Mouse (Mus musculus): Measurements from ENCODE around the gene Trpm1. TPM values are rescaled to one million over a fixed set of nuclear protein-coding genes. Genes with fewer than 3 reads are reported as not detected.

The Trpm1 gene
- polyA plus RNA-seq, 1 experiment from 2014 or later, result 0.47 TPM

DNA sequence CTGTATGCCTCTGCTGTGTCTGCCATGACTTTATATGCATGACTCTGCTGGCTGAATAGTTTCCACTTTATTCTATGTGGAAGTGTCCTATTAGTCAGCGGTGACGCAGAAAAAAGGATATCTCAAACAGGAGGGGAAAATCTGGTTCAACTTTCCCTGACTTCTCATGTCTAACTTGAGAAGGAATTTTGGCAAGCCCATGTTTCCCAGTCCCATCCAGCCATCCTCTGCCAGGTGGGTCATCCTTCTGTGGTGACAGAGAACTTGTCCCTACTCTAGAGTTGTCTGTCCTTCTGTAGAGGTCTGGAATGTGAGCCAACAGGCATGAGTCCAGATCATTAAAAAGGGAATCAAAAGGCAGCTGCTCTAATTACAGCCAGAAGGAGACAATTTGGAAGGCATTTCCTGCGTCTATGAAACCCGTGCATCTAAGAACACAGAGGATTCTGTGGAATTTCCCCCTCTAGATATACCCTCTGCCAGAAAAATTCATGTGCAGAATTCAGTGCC lies 86.2 kb downstream of the Trpm1 start:
- no peak for ATAC-seq
- Histone ChIP-seq H3K27me3 (no peaks in the 10 kb centered on the region), H3K4me1 (replicated peaks) (no peaks in the 10 kb centered on the region), H3K4me3 (replicated peaks) (no peak overlapping the region), H3K9me3 (no peaks in the 10 kb centered on the region), H3K9ac (replicated peaks) (no peak overlapping the region), H3K36me3 (no peaks in the 10 kb centered on the region), H3K4me2 (replicated peaks) (no peak overlapping the region), H3K27ac (no peak overlapping the region)
- WGBS, result 87% methylated on average over 4 of the region's 4 CpGs

DNA sequence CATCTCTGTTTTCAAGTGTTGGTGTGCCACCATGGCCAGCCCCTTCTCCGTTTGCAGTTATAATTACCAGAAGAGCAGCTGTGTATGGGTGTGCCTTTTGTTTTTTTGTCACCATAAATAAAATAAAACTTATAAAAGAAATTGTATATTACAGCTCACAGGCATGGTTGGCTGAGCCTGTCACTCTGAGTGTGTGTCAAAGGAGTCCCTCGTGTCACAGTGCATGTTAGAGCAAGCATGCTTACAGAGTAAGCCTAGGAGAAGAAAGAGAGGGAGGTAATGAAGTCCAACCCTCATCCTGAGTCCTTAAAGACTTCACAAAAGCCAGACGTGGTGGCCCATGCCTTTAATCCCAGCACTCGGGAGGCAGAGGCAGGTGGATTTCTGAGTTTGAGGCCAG lies 88.8 kb downstream of the Trpm1 start:
- no peak for ATAC-seq
- H3K27me3 ChIP-seq, result no peaks in the 10 kb centered on the region
- H3K4me2 ChIP-seq (replicated peaks), result no peak overlapping the region
- H3K36me3 ChIP-seq, result no peaks in the 10 kb centered on the region
- H3K27ac ChIP-seq, result no peak overlapping the region
- H3K4me1 ChIP-seq (replicated peaks), result 0 out of 2 replicates have a peak, but pooled peaks cover 2% of the 10 kb centered on the region
- H3K9ac ChIP-seq (replicated peaks), result no peak overlapping the region
- WGBS, result 59% methylated on average over 4 of the region's 4 CpGs
- H3K9me3 ChIP-seq, result no peaks in the 10 kb centered on the region
- H3K4me3 ChIP-seq (replicated peaks), result no peak overlapping the region

DNA sequence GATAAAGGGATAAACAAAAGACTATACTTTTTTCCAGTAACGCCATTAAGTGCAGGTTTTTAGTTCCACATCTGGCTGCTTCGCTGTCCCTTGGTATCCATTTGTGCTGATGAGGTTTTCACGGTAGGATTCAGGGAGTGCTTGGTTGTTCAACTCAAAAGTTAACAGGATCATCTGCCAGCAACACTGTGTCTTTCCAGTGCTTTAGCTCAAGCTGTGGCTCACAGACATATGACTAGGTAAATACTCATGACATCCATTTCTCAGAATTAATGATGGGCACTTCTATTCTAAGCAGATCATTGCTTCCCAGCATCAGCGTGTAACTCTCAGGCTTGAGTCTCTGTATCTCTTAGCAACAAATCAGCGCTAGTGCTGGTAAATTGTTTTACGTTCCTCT lies 90.7 kb downstream of the Trpm1 start:
- Histone ChIP-seq H3K9me3 (no peaks in the 10 kb centered on the region), H3K27me3 (no peaks in the 10 kb centered on the region), H3K4me2 (replicated peaks) (no peak overlapping the region), H3K9ac (replicated peaks) (no peak overlapping the region), H3K36me3 (no peaks in the 10 kb centered on the region), H3K27ac (no peak overlapping the region), H3K4me1 (replicated peaks) (0 out of 2 replicates have a peak, but pooled peaks cover 2% of the 10 kb centered on the region), H3K4me3 (replicated peaks) (no peak overlapping the region)
- WGBS, result 90% methylated on average over 6 of the region's 6 CpGs
- ATAC-seq, result no peak

DNA sequence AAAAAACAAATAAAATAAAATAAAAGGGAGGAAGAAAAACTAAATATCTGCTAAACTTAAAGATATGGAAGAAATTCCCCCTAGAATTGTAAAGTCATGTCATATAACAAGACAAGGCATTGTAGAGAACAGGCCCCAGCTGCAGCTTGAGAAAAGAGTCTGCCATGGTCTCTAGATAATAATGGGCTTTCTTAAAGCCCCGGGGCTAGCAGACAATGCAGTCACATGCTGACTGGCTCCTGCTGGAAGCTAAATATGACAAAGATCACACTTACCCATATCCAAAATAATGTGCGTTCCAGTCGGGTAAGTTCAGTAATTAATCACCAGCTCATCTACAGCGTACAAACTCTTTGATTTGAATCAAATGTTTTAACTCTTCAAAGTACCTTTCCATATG lies 93.1 kb downstream of the Trpm1 start:
- no peak overlapping the region for H3K4me3 ChIP-seq (replicated peaks)
- H3K4me1 ChIP-seq (replicated peaks), result 0 out of 2 replicates have a peak, but pooled peaks cover 2% of the 10 kb centered on the region
- H3K9me3 ChIP-seq, result no peaks in the 10 kb centered on the region
- H3K27me3 ChIP-seq, result no peaks in the 10 kb centered on the region
- no peaks in the 10 kb centered on the region for H3K36me3 ChIP-seq
- H3K27ac ChIP-seq, result no peak overlapping the region
- no peak overlapping the region for H3K4me2 ChIP-seq (replicated peaks)
- WGBS, result 35% methylated on average over 4 of the region's 4 CpGs
- ATAC-seq, result no peak
- H3K9ac ChIP-seq (replicated peaks), result no peak overlapping the region

DNA sequence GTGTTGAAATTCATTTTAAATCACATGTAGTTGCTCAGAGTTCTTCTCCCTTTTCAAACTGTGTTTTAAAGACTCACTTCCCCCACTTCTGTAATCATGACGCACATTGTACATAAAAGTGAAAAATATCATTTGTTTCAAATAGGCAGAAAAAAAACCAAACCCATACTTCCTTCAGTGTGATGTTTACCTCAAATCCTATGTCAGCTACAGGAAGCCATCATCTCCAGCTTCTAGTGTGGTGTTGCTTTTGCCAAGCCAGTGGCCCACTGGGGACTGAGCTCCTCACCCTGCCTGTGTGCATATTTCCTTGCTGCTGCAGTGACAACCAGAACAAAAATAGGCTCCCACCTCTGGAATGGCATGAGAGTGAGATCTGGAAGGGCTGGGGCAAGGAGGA lies 94.7 kb downstream of the Trpm1 start:
- Histone ChIP-seq H3K9me3 (no peaks in the 10 kb centered on the region), H3K27me3 (no peaks in the 10 kb centered on the region), H3K36me3 (no peaks in the 10 kb centered on the region), H3K4me3 (replicated peaks) (no peak overlapping the region), H3K4me1 (replicated peaks) (0 out of 2 replicates have a peak, but pooled peaks cover 2% of the 10 kb centered on the region), H3K9ac (replicated peaks) (no peak overlapping the region), H3K4me2 (replicated peaks) (no peak overlapping the region), H3K27ac (no peak overlapping the region)
- no peak for ATAC-seq
- WGBS, result 97% methylated on average over 1 of the region's 1 CpGs

DNA sequence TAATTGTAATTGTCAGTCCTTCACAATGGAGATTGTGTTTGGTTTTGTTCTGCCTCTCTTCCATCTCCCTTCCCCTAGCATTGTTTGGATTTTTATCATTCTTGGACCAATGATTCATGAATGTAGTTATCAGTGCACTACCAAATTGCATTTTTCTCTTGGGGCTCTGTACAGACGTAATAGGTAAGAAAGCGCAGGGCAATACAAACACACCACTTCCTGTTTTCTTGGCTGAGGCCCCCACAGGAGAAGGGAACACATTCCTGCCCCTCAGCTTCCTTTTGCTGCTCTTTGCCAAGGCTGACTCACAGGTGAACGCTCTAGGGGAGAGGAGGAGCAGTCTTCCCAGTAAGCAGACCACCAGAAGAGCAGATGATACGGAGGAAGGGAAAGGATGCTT lies 96.1 kb downstream of the Trpm1 start:
- Histone ChIP-seq H3K27me3 (no peaks in the 10 kb centered on the region), H3K27ac (no peak overlapping the region), H3K4me3 (replicated peaks) (no peak overlapping the region), H3K4me2 (replicated peaks) (no peak overlapping the region), H3K36me3 (no peaks in the 10 kb centered on the region), H3K9me3 (no peaks in the 10 kb centered on the region), H3K9ac (replicated peaks) (no peak overlapping the region), H3K4me1 (replicated peaks) (0 out of 2 replicates have a peak, but pooled peaks cover 2% of the 10 kb centered on the region)
- 83% methylated on average over 4 of the region's 4 CpGs for WGBS
- no peak for ATAC-seq

DNA sequence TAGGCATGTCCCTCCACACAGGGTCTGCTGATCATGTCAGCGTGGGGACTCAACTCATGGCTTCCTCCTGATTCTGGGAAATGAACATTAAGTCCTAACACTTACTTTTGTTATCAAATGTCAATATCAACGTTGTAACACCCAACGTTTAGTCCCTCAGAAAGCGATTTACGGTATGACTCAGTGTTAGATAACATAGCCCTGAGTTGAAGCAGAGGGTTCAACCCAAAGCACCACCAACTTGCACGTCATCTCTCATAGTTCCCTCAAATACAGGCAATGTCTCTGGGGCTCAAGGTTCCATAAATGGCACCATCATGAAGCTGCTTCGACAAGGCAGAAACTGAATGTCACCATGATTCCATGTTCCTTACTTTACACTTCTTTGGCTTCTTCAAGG lies 96.8 kb downstream of the Trpm1 start:
- Histone ChIP-seq H3K9ac (replicated peaks) (no peak overlapping the region), H3K27me3 (no peaks in the 10 kb centered on the region), H3K4me3 (replicated peaks) (no peak overlapping the region), H3K9me3 (no peaks in the 10 kb centered on the region), H3K27ac (no peak overlapping the region), H3K4me2 (replicated peaks) (no peak overlapping the region), H3K4me1 (replicated peaks) (0 out of 2 replicates have a peak, but pooled peaks cover 2% of the 10 kb centered on the region), H3K36me3 (no peaks in the 10 kb centered on the region)
- WGBS, result 93% methylated on average over 7 of the region's 7 CpGs
- no peak for ATAC-seq

DNA sequence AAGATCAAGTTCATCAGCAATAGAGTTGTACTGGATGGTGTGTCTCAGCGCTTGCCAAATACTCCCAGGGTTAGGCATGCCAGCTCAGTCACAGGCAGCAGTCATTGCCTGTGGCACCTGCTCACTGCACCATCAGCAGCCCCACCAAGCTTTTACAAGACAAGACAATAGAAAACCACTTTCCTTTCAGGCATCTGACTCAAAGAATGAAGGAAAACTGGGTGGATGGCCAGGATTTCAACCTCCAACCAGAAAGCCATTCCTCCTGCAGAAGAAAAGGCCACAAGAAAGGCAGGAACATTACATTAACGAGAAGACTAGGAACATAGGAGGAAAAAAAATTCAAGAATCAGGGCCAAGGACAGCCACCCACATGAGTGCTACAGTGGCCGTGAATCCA lies 100.1 kb downstream of the Trpm1 start:
- no peaks in the 10 kb centered on the region for H3K36me3 ChIP-seq
- ATAC-seq, result no peak
- no peak overlapping the region for H3K9ac ChIP-seq (replicated peaks)
- no peak overlapping the region for H3K4me3 ChIP-seq (replicated peaks)
- no peaks in the 10 kb centered on the region for H3K27me3 ChIP-seq
- H3K27ac ChIP-seq, result no peak overlapping the region
- no peaks in the 10 kb centered on the region for H3K4me1 ChIP-seq (replicated peaks)
- no peak overlapping the region for H3K4me2 ChIP-seq (replicated peaks)
- H3K9me3 ChIP-seq, result no peaks in the 10 kb centered on the region
- 93% methylated on average over 3 of the region's 3 CpGs for WGBS

DNA sequence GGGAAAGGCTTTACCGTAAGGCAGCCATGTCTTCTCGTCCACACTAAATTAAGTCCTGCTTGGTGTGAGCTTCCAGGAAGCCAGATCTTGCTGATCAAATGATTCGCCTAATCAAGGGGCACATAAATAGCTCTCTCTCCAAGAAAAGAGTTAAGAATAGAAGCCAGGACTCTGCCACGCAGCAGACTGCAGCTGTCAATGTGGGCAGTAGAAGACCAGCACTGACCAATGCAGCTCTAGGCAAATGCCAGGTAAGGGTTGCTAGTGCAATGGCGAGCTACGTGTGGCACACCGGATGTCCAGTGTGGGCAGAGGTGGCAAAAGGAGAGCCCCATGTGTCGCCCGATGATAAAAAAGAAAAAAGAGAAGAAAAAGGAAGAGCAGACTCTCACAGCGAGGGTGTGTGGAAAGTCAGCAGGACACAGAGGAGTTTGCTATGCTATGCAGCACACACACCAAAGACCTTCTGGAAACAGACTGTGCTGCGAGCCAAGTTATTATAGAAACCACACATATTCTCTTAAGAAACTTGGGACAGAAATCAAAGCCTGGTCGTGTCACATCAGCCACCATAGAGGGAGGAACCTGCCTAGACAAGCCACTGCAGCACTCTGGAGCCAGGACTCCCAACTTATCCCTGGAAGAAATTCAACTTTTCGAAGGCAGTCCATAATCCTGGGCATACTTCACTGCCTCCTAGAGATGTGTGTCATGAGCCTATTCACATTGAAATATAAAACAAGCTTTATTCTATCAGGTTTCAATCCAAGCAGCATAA lies 112.1 kb downstream of the Trpm1 start:
- WGBS, result 89% methylated on average over 13 of the region's 13 CpGs
- Histone ChIP-seq H3K9me3 (peaks cover 18% of the 10 kb centered on the region; the same call in 1 of the 2 replicates), H3K4me3 (replicated peaks) (no peak overlapping the region), H3K27me3 (peaks cover 5% of the 10 kb centered on the region), H3K27ac (no peak overlapping the region), H3K4me1 (replicated peaks) (no peaks in the 10 kb centered on the region), H3K9ac (replicated peaks) (no peak overlapping the region), H3K36me3 (no peaks in the 10 kb centered on the region), H3K4me2 (replicated peaks) (no peak overlapping the region)
- no peak for ATAC-seq

DNA sequence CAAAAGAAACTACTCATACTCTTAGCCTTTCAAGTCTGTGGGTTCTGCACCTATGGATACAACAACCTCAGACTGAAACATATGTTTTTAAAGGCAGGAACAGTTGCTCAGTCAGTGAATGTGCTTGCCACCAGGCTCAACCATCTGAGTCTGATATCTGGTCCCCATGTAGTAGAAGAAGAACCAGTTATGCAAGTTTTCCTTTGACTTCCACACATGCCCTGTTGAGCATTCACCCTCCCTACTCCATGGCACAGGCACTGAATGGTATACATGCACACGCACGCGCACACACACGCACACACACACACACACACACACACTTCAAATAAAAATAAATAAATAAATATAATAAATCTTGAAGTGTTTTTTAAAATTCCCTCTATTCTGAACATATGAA lies 113.0 kb downstream of the Trpm1 start:
- no peak for ATAC-seq
- Histone ChIP-seq H3K36me3 (no peaks in the 10 kb centered on the region), H3K27ac (no peak overlapping the region), H3K4me3 (replicated peaks) (no peak overlapping the region), H3K4me1 (replicated peaks) (0 out of 2 replicates have a peak, but pooled peaks cover 4% of the 10 kb centered on the region), H3K9me3 (peaks cover 13% of the 10 kb centered on the region; the same call in 1 of the 2 replicates), H3K4me2 (replicated peaks) (no peak overlapping the region), H3K9ac (replicated peaks) (no peak overlapping the region), H3K27me3 (peaks cover 5% of the 10 kb centered on the region)
- WGBS, result 96% methylated on average over 4 of the region's 4 CpGs

DNA sequence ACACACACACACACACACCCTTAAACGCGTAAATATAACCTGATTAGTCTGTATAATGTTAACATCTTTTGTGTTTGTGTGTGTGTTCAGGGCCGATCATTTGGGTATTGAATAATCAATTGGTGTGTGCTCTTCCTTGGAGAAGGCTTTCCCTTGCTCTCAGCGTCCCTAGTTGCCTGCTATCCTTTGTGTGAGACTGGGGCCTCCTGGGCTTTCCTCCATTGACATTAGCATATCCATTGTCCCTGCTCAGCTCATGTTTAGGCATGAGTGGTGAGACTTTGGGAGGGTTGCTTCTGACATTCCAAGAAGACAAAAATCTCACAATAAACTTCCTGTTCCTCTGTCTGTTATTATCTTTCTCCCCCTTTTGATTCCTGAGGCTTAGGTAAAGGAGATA lies 118.3 kb downstream of the Trpm1 start:
- H3K4me2 ChIP-seq (replicated peaks), result no peak overlapping the region
- no peak overlapping the region for H3K4me3 ChIP-seq (replicated peaks)
- no peaks in the 10 kb centered on the region for H3K9me3 ChIP-seq
- H3K36me3 ChIP-seq, result no peaks in the 10 kb centered on the region
- H3K9ac ChIP-seq (replicated peaks), result no peak overlapping the region
- H3K27ac ChIP-seq, result peak overlapping the region; percentile 74
- H3K4me1 ChIP-seq (replicated peaks), result peaks cover 13% of the 10 kb centered on the region
- 7% methylated on average over 4 of the region's 4 CpGs for WGBS
- peak; percentile 94 for ATAC-seq
- H3K27me3 ChIP-seq, result peaks cover 5% of the 10 kb centered on the region

DNA sequence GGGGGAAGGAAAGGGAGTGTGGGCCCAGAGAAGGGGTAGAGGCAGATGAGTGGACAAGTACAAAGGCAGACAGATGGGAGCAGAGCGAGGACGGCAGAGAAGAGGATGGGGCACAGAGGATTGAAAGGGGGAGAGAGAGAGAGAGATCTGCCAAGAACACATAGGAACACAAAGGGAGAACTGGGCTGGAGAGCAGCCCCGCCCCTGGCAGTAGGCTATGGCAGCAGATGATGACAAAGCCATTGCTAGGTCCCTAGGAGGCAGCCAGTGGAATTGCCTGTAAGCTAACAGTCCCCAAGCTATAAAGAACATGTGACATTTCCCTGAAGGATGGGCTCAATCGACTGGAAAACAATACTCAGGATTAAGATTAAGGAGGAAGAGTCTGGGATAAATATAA lies 121.9 kb downstream of the Trpm1 start:
- WGBS, result 51% methylated on average over 4 of the region's 4 CpGs

More for the DNA sequence above, 121.9 kb downstream of the Trpm1 start:
- peak; percentile 34 for ATAC-seq
- Histone ChIP-seq H3K27me3 (no peaks in the 10 kb centered on the region), H3K4me3 (replicated peaks) (no peak overlapping the region), H3K27ac (no peak overlapping the region), H3K4me1 (replicated peaks) (peaks cover 13% of the 10 kb centered on the region), H3K9me3 (no peaks in the 10 kb centered on the region), H3K36me3 (no peaks in the 10 kb centered on the region), H3K9ac (replicated peaks) (no peak overlapping the region), H3K4me2 (replicated peaks) (no peak overlapping the region)

Data from midbrain, embryonic 13.5 days (tissue).